Mouse (Mus musculus) forebrain, embryonic 14.5 days (tissue): ENCODE measurements around the gene Serpina16. TPM values are rescaled to one million over a fixed set of nuclear protein-coding genes. Genes with fewer than 3 reads are reported as not detected.
"Not testable (repeated sequence)": the region's sequence is repeated elsewhere in the genome, so short reads cannot be mapped to it uniquely, and the experiment has no call there.

ENCODE experiments used
- ATAC-seq: fragments of 200-750 bp; cut with Nextera tagmentation; 2 replicates; pipeline ENCODE4 v1.8.0; 2017; ENCODE audit warnings: mild to moderate bottlenecking, moderate library complexity
- DNase-seq: peaks from one replicate; pipeline ENCODE4 v3.0.0-alpha.2; 2015; ENCODE audit warnings: low spot score
- H3K27ac ChIP-seq: fragments of 300-500 bp; sonication (generic); 2 replicates; pipeline ENCODE4 v1.5.1; 2014; ENCODE audit warnings: low read depth, mild to moderate bottlenecking, control low read depth, low read length, moderate library complexity
- H3K27me3 ChIP-seq: fragments of 300-500 bp; sonication (generic); replicated peaks from 2 replicates; pipeline ENCODE4 v1.6.1; 2014; ENCODE audit warnings: low read length, control low read depth, mixed read lengths; ENCODE audit not compliant: control insufficient read depth, insufficient read depth
- H3K36me3 ChIP-seq: fragments of 300-500 bp; sonication (generic); 2 replicates; pipeline ENCODE4 v1.6.1; 2014; ENCODE audit warnings: low read length, control low read depth; ENCODE audit not compliant: control insufficient read depth, insufficient read depth
- H3K4me1 ChIP-seq: fragments of 300-500 bp; sonication (generic); 2 replicates; pipeline ENCODE4 v1.6.1; 2014; ENCODE audit warnings: antibody characterized with exemption, low read length, control low read depth; ENCODE audit not compliant: control insufficient read depth, insufficient read depth
- H3K4me2 ChIP-seq: fragments of 300-500 bp; sonication (generic); 2 replicates; pipeline ENCODE4 v1.6.1; 2014; ENCODE audit warnings: mild to moderate bottlenecking, control low read depth, low read length
- H3K4me3 ChIP-seq: fragments of 300-500 bp; sonication (generic); 2 replicates; pipeline ENCODE4 v1.5.1; 2014; ENCODE audit warnings: low read depth, low read length, control low read depth
- H3K9ac ChIP-seq: fragments of 300-500 bp; sonication (generic); 2 replicates; pipeline ENCODE4 v1.6.1; 2014; ENCODE audit warnings: mild to moderate bottlenecking, low read length, control low read depth, moderate library complexity
- H3K9me3 ChIP-seq: fragments of 300-500 bp; sonication (generic); replicated peaks from 2 replicates; pipeline ENCODE4 v1.6.1; 2016; ENCODE audit warnings: low read length, control low read depth, mixed read lengths; ENCODE audit not compliant: control insufficient read depth
- WGBS: fragments of 180-500 bp; shearing (Covaris S2); extraction: QIAGEN DNeasy Blood & Tissue Kit; methylation state at CpG from one replicate; pipeline ENCODE4 v1.1.7; 2014; 5-methylcytosine and 5-hydroxymethylcytosine counted together
- polyA plus RNA-seq: library from polyadenylated mRNA; unstranded; fragments of >200 nt; fragmentation: Nextera tagmentation; extraction: Ambion mirVana; gene quantifications from 2 replicates; pipeline ENCODE4 v1.2.1, GENCODE M21; 2014

Serpina16 gene
- polyA plus RNA-seq, 1 experiment from 2014 or later, result not detected

DNA sequence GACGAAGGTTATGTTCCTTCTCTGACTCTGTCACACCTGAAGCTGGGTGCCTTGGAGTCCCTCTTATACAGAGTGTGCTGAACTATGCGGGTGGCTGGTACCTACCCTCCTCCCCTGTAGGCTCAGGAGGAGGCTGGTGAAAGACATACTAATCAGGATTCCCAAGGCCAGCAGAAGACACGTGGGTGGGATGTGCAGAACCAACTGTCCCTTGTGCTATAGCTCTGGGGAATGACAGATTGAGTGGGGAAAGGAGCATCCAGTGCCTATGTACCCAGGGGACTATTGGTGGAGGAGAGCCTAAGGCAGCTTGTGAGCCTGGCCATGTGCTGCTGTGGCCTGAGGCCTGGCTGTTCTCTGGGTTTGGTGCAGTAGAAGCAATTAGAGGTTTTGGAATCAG lies 10.1 kb upstream of the Serpina16 start:
- Histone ChIP-seq H3K27ac (no peak overlapping the region), H3K9me3 (no peaks in the 10 kb centered on the region), H3K9ac (no peak overlapping the region), H3K4me3 (no peak overlapping the region), H3K4me1 (no peaks in the 10 kb centered on the region), H3K27me3 (no peaks in the 10 kb centered on the region), H3K4me2 (no peak overlapping the region), H3K36me3 (no peaks in the 10 kb centered on the region)
- WGBS, result 81% methylated on average over 3 of the region's 3 CpGs
- ATAC-seq (no peak), DNase-seq (no peak)

DNA sequence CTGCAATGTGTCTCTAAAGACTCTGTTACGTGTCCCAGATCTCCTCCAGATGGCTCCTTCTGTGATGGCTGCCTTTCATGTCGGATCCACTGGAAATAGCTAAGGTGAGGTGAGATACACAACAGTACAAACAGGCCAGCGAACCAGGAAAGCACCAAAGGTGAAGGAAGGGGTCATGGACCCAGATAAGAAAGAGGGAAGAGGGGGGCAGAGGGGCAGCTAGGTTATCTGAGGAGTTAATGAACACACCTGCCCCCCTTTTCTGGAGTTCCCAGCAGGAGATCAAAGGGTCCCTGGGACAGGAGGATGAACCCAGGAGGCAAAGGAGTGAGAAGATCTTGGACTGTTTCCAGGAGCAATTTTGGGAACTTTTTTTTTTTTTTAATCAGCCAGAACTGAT lies 9.4 kb upstream of the Serpina16 start:
- Histone ChIP-seq H3K9me3 (no peaks in the 10 kb centered on the region), H3K9ac (no peak overlapping the region), H3K4me3 (no peak overlapping the region), H3K4me2 (no peak overlapping the region), H3K4me1 (no peaks in the 10 kb centered on the region), H3K36me3 (no peaks in the 10 kb centered on the region), H3K27me3 (no peaks in the 10 kb centered on the region), H3K27ac (no peak overlapping the region)
- ATAC-seq (no peak), DNase-seq (no peak)
- WGBS, result 81% methylated on average over 3 of the region's 3 CpGs

DNA sequence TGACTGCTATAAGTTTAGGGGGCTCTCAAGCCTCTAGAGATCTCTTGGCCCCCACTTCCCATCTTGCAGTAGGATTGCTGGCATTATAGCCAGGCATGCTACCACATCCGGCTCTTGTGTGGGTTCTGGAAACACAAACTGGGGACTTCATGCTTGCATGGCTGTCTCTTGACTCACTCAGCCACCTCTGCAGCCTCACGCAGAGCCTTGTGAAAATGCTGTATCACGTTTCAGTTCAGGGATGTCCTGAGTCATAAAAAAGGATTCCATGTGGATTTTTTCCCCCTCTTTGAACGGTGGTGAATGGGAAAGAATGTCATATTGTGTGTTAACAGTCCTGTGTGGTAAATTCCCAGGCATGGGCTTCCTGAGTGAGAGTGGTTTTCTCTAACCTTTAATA lies 7.8 kb upstream of the Serpina16 start:
- no peak for DNase-seq
- no peaks in the 10 kb centered on the region for H3K9me3 ChIP-seq
- H3K9ac ChIP-seq, result no peak overlapping the region
- no peaks in the 10 kb centered on the region for H3K4me1 ChIP-seq
- H3K4me3 ChIP-seq, result no peak overlapping the region
- H3K27ac ChIP-seq, result no peak overlapping the region
- no peaks in the 10 kb centered on the region for H3K36me3 ChIP-seq
- H3K4me2 ChIP-seq, result no peak overlapping the region
- H3K27me3 ChIP-seq, result no peaks in the 10 kb centered on the region
- WGBS, result 71% methylated on average over 4 of the region's 4 CpGs
- ATAC-seq, result no peak

DNA sequence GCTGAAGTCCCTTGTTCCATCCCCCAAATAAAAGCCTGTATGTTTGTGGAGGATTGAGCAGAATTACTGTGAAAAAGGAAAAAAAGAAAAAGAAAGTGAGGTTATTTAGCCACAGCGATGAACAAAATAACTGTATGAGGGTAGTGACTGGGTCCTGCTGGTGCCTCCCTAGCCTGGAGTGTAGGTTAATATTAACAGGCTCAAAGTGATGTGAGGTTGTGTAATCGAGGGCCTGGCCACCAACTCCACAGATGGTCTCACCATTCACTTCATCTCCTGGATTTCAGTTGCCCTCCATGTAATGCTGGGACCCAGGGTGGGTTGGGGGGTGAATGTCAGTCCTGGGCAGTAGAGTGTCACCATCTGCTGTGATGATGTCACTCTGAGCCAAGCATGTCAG lies 5.8 kb upstream of the Serpina16 start:
- 81% methylated on average over 2 of the region's 2 CpGs for WGBS
- no peaks in the 10 kb centered on the region for H3K27me3 ChIP-seq
- no peak overlapping the region for H3K4me3 ChIP-seq
- no peak for ATAC-seq
- H3K27ac ChIP-seq, result no peak overlapping the region
- no peak for DNase-seq
- H3K36me3 ChIP-seq, result no peaks in the 10 kb centered on the region
- H3K9ac ChIP-seq, result no peak overlapping the region
- H3K4me2 ChIP-seq, result no peak overlapping the region
- no peaks in the 10 kb centered on the region for H3K4me1 ChIP-seq
- H3K9me3 ChIP-seq, result no peaks in the 10 kb centered on the region

DNA sequence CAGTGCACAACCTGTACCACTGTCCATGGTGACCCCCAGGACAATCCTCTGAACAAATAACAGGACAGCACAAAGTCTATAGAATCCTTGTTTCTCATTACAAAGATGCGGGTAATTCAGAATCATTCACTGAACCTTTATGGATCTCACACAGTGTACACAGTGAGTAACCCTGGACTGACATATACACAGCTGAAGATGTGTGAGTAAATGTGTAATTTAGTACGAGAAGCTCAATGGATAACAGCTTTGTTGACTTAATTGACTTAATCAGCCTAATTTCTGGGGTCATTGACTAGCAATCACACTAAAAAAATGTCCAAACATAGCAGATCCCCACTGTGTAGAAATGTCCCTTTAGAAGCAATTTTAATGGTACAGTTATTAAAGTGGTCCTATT lies 5.2 kb upstream of the Serpina16 start:
- Histone ChIP-seq H3K4me2 (no peak overlapping the region), H3K36me3 (no peaks in the 10 kb centered on the region), H3K9me3 (no peaks in the 10 kb centered on the region), H3K4me1 (no peaks in the 10 kb centered on the region), H3K27ac (no peak overlapping the region), H3K4me3 (no peak overlapping the region), H3K27me3 (no peaks in the 10 kb centered on the region), H3K9ac (no peak overlapping the region)
- ATAC-seq (no peak), DNase-seq (no peak)
- 75% methylated on average over 2 of the region's 2 CpGs for WGBS

DNA sequence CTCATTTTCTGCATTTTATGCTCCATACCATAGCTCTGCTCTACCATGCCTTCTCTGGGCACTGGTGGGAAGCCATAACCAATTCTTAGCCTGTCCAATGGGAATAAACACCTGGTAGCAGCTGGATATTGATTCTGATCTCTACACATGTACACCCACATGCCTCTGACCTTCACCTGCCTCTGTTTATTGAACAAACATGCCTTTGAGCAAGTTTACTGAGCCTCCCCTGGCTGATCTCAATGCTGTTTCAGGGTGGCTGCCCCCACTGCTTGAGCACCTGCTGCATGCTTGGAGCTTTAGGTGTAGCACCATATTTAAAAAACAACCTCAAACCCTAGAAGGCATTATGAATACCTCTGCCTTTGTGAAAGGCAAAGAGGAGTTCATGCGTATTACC lies 3.9 kb upstream of the Serpina16 start:
- H3K27ac ChIP-seq, ATAC-seq, H3K9ac ChIP-seq: not testable (repeated sequence)

DNA sequence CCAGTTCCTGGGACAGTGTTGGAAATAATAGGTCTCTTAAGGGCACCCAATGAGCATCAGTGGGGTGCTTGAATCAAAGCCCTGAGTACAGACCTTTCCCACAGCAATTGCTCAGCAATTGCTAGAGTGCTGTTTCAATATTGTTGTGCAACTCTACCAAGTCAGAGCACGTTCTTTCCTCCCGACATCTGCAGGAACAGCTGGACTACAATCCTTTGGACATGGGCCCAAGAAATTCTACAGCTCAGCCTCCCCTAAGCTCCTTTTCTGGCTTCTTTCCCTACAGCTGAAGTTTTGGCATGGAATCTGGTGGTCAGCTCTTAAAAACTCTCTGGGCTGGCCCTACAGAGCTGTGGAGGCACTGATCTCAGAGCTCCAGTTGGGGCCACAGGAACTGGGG lies 2.8 kb downstream of the Serpina16 start:
- H3K4me3 ChIP-seq, result no peak overlapping the region
- no peaks in the 10 kb centered on the region for H3K9me3 ChIP-seq
- WGBS, result 79% methylated on average over 2 of the region's 2 CpGs
- no peaks in the 10 kb centered on the region for H3K27me3 ChIP-seq
- ATAC-seq, result no peak
- no peaks in the 10 kb centered on the region for H3K36me3 ChIP-seq
- DNase-seq, result no peak
- no peaks in the 10 kb centered on the region for H3K4me1 ChIP-seq
- H3K4me2 ChIP-seq, result no peak overlapping the region
- H3K9ac ChIP-seq, result no peak overlapping the region
- no peak overlapping the region for H3K27ac ChIP-seq

More for the DNA sequence above, 3.9 kb upstream of the Serpina16 start:
- not testable (repeated sequence) for H3K9me3 ChIP-seq, H3K36me3 ChIP-seq, H3K4me1 ChIP-seq, H3K4me2 ChIP-seq, H3K27me3 ChIP-seq, DNase-seq, H3K4me3 ChIP-seq
- WGBS, result 97% methylated on average over 1 of the region's 1 CpGs

DNA sequence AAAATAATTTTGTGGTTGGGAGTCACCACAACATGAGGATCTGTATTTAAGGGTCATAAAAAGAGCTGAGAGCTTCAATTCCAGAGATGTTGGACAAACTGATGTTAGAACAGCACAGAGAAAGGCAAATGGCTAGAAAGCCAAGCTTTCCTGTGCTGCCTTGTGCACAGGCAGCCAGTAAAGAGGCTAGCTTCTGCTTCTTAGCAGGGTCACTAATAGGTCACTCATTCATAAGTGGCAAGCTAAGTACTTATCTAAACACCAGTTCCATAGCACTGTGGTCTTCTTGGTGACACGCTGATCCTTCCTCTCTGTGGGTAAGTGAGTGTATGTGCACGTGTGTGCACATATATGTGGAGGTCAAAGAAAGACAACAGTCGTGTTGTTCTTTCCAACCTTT lies 4.5 kb downstream of the Serpina16 start:
- 84% methylated on average over 3 of the region's 3 CpGs for WGBS
- DNase-seq (no peak), ATAC-seq (no peak)
- Histone ChIP-seq H3K36me3 (no peaks in the 10 kb centered on the region), H3K9me3 (no peaks in the 10 kb centered on the region), H3K27ac (no peak overlapping the region), H3K27me3 (no peaks in the 10 kb centered on the region), H3K4me2 (no peak overlapping the region), H3K9ac (no peak overlapping the region), H3K4me1 (no peaks in the 10 kb centered on the region), H3K4me3 (no peak overlapping the region)

DNA sequence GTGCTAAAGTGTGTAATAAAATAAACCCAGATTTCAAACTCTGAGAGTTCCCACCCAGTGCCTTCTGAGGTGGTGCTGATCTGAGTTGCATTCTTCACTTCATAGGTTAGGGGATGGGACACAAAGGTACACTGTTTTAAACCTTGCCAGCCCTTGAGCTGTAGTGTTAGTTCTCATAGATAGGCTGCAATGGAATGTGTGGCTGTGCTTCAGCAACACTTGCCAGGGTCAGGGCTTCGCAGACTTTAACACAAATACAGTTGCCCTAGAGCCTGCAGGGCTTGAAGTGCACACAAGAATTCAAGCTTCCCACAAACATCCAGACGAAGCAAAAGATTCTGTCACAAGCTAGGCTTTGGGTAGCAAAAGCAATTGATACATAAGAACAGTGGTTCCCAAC lies 5.0 kb downstream of the Serpina16 start:
- Histone ChIP-seq H3K36me3 (no peaks in the 10 kb centered on the region), H3K4me3 (no peak overlapping the region), H3K9ac (no peak overlapping the region), H3K9me3 (no peaks in the 10 kb centered on the region), H3K27ac (no peak overlapping the region), H3K4me1 (no peaks in the 10 kb centered on the region), H3K4me2 (no peak overlapping the region), H3K27me3 (no peaks in the 10 kb centered on the region)
- WGBS, result 70% methylated on average over 2 of the region's 2 CpGs
- DNase-seq, result no peak
- no peak for ATAC-seq

DNA sequence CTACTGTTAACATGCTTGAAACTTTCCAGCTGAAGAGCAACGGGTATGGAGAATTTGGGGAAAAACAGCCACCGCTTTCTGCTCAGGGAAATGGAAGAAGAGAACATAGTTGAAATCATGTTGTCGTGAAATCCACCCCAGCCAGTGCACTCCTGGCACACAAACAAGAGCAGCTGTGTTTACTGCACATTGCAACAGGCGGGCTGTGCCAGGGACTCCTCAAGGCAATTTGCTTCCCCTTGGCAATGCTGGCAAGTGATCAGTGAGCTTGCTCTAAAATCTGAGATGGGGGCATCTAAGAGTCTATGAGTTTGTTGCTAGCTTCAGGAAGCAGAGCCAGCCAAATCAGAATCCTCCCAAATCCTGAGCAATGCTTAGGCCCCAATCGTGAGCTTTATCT lies 5.6 kb downstream of the Serpina16 start:
- Histone ChIP-seq H3K9ac (no peak overlapping the region), H3K27me3 (no peaks in the 10 kb centered on the region), H3K4me1 (no peaks in the 10 kb centered on the region), H3K4me3 (no peak overlapping the region), H3K4me2 (no peak overlapping the region), H3K9me3 (no peaks in the 10 kb centered on the region), H3K27ac (no peak overlapping the region), H3K36me3 (no peaks in the 10 kb centered on the region)
- no peak; the same call in 1 of the 2 replicates for ATAC-seq
- 86% methylated on average over 5 of the region's 5 CpGs for WGBS
- peak; percentile 71 for DNase-seq
